Mouse (Mus musculus): Measurements from ENCODE around the gene Col5a3. TPM values are rescaled to one million over a fixed set of nuclear protein-coding genes. Genes with fewer than 3 reads are reported as not detected.

Col5a3 gene
- total RNA-seq, 2 experiments from 2014 or later: 1.8 to 1.9 TPM

DNA sequence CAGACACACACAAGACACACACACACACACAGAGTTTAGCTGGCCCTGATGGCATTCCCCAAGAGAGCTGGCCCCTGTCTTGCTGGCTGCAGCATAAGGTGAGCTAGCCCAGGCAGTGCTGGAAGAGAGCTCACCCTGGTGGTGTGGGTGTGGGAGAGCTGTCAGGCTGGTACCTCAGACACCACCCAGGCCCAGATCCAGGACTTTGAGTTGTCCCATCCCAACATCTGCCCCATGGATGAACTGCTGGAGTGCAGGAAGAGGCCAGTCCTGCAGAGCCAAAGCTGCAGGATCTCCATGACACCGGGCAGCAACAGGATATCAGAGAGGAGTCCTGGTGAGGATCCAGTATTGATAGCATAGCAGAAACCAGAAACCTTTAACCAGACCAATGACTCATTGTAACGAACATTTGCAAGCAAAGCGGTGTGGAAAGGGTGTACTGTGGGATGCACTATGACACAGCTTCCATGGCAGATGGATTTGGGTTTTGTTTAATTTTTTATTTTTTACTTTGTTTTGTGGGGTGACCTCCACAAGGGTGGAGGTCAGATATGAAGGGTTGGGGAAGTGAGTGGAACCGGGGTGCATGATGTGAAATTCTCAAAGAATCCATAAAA is 58.7 kb downstream of the Col5a3 start:
- intact Hi-C loops (cut with DNase I): no loop called here
- no peak for DNase-seq (ENCODE audit: low spot score in 2 of 2)

GRCm38 (mm10) chr9:20754335-20754734 is 60.5 kb downstream of the Col5a3 start:
- intact Hi-C loops (cut with DNase I): no loop called here

GRCm38 (mm10) chr9:20751477-20752029 is 63.3 kb downstream of the Col5a3 start:
- intact Hi-C loops (cut with DNase I): no loop called here

More at GRCm38 (mm10) chr9:20754335-20754734, 60.5 kb downstream of the Col5a3 start:
- no peak for DNase-seq (ENCODE audit: low spot score in 2 of 2)

DNA sequence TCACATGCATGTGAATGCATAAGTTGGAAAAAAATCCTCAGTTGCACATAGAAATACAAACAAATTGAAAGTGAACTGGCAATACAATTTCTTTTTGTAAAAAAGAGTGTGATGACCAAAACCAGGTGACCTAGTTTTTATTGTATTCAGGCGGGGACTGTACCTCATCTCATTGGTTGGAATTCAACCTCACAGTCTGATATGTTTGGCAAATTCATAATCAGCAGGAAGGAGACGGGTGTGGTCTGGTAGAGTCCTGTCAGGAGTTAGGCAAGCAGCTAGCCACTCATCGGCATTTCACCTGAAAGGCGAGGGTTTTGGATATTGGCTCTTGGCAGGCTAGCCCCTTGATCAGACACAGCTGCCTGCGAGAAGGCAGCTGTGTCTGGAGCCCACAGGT is 65.7 kb downstream of the Col5a3 start:
- DNase-seq (ENCODE audit: low spot score in 2 of 2): no peak
- intact Hi-C loops (cut with DNase I): no loop called here

More at GRCm38 (mm10) chr9:20751477-20752029, 63.3 kb downstream of the Col5a3 start:
- no peak for DNase-seq (ENCODE audit: low spot score in 2 of 2)

GRCm38 (mm10) chr9:20748540-20748939 is 66.3 kb downstream of the Col5a3 start:
- no peak for DNase-seq (ENCODE audit: low spot score in 2 of 2)
- intact Hi-C loops (cut with DNase I): no loop called here

- intact Hi-C loops (cut with DNase I): no loop called here
- DNase-seq (ENCODE audit: low spot score in 2 of 2): no peak
Measured at GRCm38 (mm10) chr9:20747682-20748081, 67.2 kb downstream of the Col5a3 start.

GRCm38 (mm10) chr9:20746017-20746660 is 68.7 kb downstream of the Col5a3 start, which contains the start of gene Olfm2:
TSS of gene Olfm2 (minus strand) at chr9:20746349.
- intact Hi-C loops (cut with DNase I): no loop called here
- no peak for DNase-seq (ENCODE audit: low spot score in 2 of 2)

DNA sequence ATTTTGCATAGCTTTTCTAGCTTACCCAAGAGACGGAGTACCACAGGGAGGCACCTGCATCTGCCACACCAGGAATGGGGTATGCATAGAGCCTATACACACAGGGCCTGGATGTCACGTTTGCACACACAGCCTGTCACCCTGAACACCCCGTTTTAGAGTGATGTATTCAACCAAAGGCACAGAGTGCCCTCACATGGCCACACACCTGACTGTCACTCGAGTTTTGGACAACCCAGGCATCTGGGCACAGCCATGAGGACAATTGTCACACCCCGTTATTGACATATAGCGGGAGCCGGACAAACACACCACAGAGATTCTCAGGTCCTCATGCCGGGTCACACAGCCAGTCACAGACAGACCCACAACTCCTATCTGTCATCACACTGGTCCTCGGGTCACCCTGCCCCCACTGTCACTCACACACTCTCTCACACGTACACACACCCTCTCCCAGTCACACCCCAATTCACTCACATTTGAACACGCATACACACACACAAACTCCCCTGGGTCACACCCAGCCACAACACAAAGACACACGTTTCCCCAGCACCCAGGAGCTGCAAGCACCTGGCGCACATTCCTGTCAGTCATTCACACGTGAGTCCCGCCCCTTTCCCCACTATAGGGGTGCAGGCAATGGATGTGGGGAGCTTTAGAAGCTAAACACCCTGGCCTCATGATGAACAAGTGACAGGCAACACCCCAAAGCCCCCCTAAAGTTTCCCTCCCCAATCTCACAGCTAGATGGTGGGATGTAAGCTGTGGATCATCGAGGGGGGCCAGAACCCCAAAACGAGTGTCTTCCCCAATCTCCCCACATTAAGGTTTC is 69.5 kb downstream of the Col5a3 start:
- no peak for DNase-seq (ENCODE audit: low spot score in 2 of 2)
- intact Hi-C loops (cut with DNase I): no loop called here

DNA sequence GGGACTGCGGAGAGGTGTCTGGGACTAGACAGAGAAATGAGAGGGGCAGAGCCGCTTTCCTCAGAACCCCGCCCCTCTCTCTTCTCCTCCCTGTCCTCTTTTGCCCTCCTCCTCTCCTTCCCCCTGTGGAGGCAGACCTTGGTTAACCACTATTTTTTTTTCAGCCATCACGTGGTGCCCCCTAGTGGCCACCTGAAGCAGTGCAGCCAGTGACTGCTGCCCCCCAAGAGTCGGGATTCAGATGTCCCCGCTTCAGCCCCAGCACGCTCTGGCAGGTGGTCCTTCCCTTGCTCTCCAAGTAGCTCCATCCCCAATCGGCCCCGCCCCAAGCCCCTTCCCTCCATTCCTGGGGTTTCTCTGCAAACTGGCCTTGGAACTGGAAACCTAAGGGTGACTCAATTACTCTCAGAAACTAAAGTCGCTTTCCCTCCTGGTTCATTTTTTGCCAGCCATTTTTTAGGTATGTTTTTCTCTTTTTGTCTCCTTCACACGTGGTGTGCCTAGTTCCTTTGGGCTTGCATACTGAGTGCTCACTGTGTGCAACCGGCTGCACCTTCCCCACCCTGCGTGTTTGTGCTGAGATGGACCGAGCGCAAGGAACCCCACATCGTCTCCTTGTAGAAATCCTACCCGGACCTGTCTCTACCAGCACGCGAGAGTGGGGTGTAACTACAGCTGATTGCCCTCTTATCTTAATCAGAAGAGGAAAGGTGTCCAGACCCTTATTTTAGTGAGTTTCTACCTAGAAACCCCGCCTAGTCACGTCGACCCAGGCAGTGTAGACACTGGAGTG is 70.7 kb downstream of the Col5a3 start:
- peak; percentile 52 to 75 for DNase-seq (ENCODE audit: low spot score in 2 of 2)
- intact Hi-C loops (cut with DNase I): loop anchor here (5.0 kb wide), 1 partner anchor 82 kb away; no protein-coding TSS in a partner anchor

DNA sequence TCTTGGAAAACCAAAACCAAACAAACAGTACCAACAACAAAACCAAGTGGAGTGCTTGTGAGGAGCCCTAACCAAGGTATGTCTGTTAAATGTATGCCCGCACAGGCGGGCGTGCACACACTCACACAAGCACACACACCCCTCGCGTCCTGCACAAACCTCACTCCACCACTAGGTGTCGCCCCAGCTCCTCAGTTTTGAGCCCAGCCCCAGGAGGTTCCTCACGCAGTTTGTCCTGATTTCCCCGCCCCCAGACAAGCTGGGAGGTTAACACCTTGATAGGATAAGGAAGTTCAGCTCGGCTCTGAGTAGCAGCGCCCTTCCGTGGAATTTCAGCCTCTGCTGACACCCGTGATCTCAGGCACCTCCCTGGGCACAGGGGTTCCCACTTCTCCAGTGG is 74.5 kb downstream of the Col5a3 start:
- DNase-seq (ENCODE audit: low spot score in 2 of 2): peak; percentile 87
- intact Hi-C loops (cut with DNase I): loop anchor here (1.0 to 5.0 kb wide), 3 partner anchors 64 to 88 kb away; no protein-coding TSS in a partner anchor

DNA sequence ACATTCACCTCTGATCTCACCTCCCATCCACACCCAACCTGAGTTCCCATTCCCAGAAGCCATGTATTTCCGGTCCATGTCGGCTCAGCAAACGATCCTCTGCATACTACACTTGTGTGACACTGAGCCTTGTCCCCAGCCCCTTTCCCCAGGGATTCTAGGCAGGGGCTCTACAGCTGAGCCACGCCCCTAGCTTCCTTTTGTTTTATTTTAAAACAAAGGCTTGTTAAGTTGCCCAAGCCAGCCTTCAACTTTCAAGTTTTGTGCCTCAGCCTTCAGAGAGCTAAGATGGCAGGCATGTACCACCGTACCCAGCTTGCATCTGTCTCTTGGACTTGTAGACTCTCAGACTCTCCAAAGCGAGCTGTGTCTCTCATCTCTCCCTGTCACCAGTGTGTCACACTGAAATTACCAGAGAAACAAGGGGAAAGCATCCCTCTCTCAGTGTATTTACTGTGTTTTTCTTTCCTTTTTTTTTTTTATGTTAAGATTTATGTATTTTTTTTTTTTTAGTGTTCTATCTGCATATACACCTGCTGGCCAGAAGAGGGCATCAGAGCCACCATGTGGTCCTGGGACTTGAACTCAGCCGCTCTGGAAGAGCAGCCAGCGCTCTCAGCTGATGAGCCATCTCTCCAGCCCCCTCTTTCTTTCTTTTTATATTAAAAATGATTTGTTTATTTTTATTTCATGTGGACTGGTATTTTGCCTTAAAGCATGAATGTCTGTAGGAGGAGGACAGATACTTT is 76.4 kb downstream of the Col5a3 start:
- DNase-seq (ENCODE audit: low spot score in 2 of 2): no peak
- intact Hi-C loops (cut with DNase I): loop anchor here (5.0 kb wide), 1 partner anchor 271 kb away; no protein-coding TSS in a partner anchor

GRCm38 (mm10) chr9:20737227-20737626 is 77.6 kb downstream of the Col5a3 start:
- no peak for DNase-seq (ENCODE audit: low spot score in 2 of 2)
- intact Hi-C loops (cut with DNase I): loop anchor here (5.0 kb wide), 1 partner anchor 270 kb away; no protein-coding TSS in a partner anchor

DNA sequence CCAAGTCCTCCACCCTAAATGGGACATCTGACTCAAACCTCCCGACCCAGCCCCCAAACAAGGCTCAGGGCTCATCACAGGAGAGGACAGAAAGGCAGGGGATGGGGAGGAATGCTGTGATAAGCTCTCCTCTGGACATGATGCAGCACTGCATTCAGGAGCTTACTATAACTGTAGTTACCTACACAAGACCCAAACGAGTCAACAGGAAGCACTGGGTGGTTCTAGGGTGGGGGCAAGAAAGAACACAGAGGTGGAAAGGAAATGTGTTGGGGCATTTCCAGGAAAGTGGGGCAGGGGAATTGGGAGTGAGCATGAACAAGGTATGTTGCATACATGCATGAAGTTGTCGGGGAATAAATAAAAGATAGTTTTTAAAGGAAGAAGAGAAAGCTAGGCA is 80.2 kb downstream of the Col5a3 start:
- DNase-seq (ENCODE audit: low spot score in 2 of 2): no peak
- intact Hi-C loops (cut with DNase I): loop anchor here (5.0 kb wide), 1 partner anchor 267 kb away; no protein-coding TSS in a partner anchor

GRCm38 (mm10) chr9:20731797-20732196 is 83.1 kb downstream of the Col5a3 start:
- no peak for DNase-seq (ENCODE audit: low spot score in 2 of 2)
- intact Hi-C loops (cut with DNase I): no loop called here

- intact Hi-C loops (cut with DNase I): no loop called here
- DNase-seq (ENCODE audit: low spot score in 2 of 2): no peak
Measured at GRCm38 (mm10) chr9:20729451-20729850, 85.4 kb downstream of the Col5a3 start.

- peak in 1 of 2 experiments; percentile 56 for DNase-seq (ENCODE audit: low spot score in 2 of 2)
- intact Hi-C loops (cut with DNase I): loop anchor here (1.0 kb wide), 1 partner anchor 64 kb away; no protein-coding TSS in a partner anchor
Measured at GRCm38 (mm10) chr9:20727601-20728113, 87.2 kb downstream of the Col5a3 start.

DNA sequence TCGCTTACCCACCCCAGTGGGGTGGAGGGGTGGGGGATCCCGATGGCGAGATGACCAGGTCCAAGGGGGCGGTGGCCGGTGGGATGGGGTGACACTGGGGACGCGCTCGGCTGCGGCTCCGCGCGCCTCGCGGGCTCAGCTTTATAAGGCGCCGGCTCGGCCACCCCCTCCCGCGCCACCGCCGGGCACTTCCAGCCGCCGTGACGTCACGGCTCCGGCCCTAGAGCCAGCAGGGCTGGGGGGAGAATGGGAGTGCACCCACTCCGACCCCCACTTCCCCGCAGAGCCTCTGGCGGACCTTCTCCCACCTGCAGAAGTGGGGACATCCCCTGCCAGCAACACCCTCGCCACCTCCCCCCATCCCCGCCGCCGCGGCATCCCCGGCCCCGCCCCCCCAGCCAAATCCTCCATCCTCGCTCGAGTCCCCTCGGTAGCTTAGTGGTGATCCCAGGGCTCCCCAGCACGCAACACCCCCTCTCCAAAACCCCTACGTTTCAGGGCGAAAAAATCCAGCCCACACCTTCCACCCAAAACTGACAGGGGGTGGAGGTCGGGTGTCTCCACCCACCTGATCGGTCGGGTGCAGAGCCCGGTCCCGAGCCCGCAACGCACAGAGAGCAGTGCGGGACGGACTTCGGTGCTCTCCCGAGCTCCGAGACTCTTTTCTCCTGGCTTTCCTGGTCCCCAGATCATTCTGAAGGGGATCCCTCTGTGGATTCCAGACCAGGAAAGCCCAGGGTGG is 87.8 kb downstream of the Col5a3 start:
- intact Hi-C loops (cut with DNase I): loop anchor here (1.0 kb wide), 1 partner anchor 64 kb away; no protein-coding TSS in a partner anchor
- peak in 1 of 2 experiments; percentile 57 for DNase-seq (ENCODE audit: low spot score in 2 of 2)

Data from left cerebral cortex, postnatal 14 days (tissue).